Mouse (Mus musculus) neutrophil, adult 65 days (primary cell): ENCODE data around the gene Olfr872. TPM values are rescaled to one million over a fixed set of nuclear protein-coding genes. Genes with fewer than 3 reads are reported as not detected.

ENCODE experiments used
- total RNA-seq: library from RNA; stranded (reverse); gene quantifications from 2 replicates; pipeline ENCODE4 v1.2.4, GENCODE M21; 2023

Olfr872 gene
- total RNA-seq, result not detected in 2 replicates

GRCm38 (mm10) chr9:20236819-20237218 lies at the start of gene Olfr872:
Gene Olfr872, plus strand, starts transcription at chr9:20237119.

GRCm38 (mm10) chr9:20211907-20212306 lies 25.0 kb upstream of the Olfr872 start, which contains the start of gene Olfr871:
Gene Olfr871, plus strand, starts transcription at chr9:20212207.

GRCm38 (mm10) chr9:20282051-20282450 lies 45.1 kb downstream of the Olfr872 start, which contains the start of gene Olfr39:
Gene Olfr39, plus strand, starts transcription at chr9:20282351.

GRCm38 (mm10) chr9:20298232-20298631 lies 61.3 kb downstream of the Olfr872 start, which contains the start of gene Olfr873:
Gene Olfr873, plus strand, starts transcription at chr9:20298532.

Other genes with a start within 250 kb of the Olfr872 start
- not detected in 2 replicates for gene Olfr866, start 209.1 kb upstream of the Olfr872 start, total RNA-seq
- not detected in 2 replicates for gene Olfr867, start 179.6 kb upstream of the Olfr872 start, total RNA-seq
- not detected in 2 replicates for gene Olfr868, start 138.5 kb upstream of the Olfr872 start, total RNA-seq
- gene Olfr869, start 108.1 kb upstream of the Olfr872 start, total RNA-seq, result not detected in 2 replicates
- gene Olfr870, start 63.1 kb upstream of the Olfr872 start, total RNA-seq, result not detected in 2 replicates
- gene Olfr871, start 24.9 kb upstream of the Olfr872 start, total RNA-seq, result not detected in 2 replicates
- not detected in 2 replicates for gene Olfr39, start 45.2 kb downstream of the Olfr872 start, total RNA-seq
- gene Olfr873, start 61.4 kb downstream of the Olfr872 start, total RNA-seq, result not detected in 2 replicates
- gene Olfr18, start 99.0 kb downstream of the Olfr872 start, total RNA-seq, result not detected in 2 replicates
- gene Zfp560, start 148.1 kb downstream of the Olfr872 start, total RNA-seq, result 0.95 and 1.5 TPM in 2 replicates
- 13.7 and 18.8 TPM in 2 replicates for gene Zfp26, start 223.0 kb downstream of the Olfr872 start, total RNA-seq